Mouse (Mus musculus) cerebellum, postnatal 36 days (tissue): ENCODE data around the gene Hoxa1.

Source experiments
- DNase-seq, 2 experiments: peaks; one replicate each; pipeline ENCODE4 v3.0.0; 2021 to 2022; ENCODE audit warnings: mixed read lengths in 2 of 2

Gene Hoxa1

DNA sequence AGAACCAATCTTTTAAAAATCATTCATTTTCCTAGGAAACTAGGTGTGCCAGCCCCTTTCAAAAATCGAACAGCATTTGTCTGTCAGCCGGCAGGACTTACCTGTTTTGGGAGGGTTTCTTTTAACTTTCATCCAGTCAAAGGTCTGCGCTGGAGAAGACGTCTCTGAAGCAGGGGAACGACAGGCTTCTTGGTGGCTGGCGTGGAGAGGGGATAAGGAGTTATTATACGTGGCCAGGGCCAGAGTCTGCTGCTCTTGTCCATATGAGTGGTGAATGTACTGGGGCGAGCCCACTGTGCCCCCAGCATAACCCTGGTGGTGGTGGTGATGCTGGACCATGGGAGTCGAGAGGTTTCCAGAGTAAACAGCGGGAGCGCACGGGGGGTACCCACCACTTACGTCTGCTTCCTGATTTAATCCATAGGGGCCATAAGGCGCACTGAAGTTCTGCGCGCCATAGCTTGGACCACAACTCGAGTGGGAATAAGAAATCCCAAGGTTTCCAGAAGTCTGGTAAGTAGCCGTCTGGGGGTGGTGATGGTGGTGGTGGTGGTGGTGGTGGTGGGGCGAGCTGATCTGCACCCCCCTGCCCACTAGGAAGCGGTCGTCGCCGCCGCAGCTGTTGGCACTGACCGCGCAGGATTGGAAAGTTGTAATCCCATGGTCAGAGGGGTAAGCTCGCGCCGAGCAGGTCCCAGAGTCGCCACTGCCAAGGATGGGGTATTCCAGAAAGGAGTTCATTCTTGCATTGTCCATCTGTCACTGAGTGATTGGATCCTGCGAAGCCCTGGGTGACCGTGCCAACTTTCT is 446 bp downstream of the Hoxa1 start:
- no peak for DNase-seq

DNA sequence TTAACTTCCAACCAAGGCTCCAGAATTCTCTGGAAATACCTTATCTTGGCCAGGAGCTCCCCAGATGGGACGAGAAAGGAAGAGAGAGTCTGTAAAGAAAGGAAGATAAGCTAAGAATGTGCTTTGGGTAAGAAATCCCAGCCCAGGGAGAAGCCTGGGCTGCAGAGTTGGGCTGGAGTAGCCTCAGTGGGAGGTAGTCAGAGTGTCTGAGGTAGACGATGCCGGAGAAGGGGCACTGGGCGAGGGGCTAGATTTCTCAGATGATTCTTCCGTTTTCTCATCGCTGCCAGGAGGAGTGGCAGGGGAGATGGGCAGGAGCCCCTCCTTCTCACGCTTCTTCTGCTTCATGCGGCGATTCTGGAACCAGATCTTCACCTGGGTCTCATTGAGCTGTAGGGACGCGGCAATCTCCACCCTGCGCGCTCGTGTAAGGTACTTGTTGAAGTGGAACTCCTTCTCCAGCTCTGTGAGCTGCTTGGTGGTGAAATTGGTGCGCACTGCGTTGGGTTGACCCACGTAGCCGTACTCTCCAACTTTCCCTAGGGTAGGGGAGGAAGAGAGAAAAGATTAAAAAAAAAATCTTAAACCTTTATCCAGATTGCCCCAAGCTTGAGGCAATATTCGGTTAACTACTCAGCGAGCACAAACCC is 1.4 kb downstream of the Hoxa1 start:
- DNase-seq: no peak

GRCm38 (mm10) chr6:52155471-52155870 is 2.6 kb downstream of the Hoxa1 start:
- no peak for DNase-seq

DNA sequence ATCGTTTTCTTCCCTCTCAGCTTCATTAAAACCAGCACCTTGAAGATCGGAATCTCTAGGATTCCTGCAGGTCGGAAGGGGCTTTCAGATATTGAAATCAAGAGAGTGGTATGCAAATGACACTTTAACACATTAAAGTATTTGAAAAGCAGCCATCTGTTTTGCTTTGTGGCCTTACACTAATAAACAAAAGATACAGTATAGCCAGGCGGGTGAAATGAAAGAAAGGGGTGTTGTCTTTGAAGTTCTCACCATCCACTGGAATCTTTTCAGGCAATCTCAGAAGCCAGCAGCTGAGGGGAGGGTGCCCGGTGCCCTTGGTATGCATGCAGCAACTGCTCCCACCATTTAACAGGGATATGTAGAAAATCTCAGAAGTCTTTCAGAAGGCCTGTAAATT is 4.1 kb downstream of the Hoxa1 start:
- DNase-seq: no peak

DNA sequence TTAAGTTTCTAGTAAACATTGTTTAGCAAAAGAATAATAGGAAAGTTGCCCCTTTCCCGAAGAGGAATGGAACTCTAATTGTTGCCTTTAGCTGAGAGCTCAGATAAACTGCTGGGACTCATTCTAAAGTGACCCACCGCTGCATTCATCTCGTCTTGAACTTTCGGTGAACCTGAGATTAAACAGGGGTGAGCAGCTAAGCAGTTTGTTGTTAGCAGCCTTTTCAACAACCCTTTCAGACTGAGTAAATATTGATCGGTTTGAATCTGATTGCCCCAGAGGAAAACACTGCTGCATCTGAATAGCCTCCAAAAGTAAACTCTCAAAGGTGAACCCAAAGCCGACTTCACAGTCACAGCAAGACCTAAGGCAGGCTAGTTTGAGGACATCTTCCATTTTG is 4.8 kb downstream of the Hoxa1 start:
- DNase-seq: no peak

- DNase-seq: no peak
Observed at GRCm38 (mm10) chr6:52152226-52153193, 5.6 kb downstream of the Hoxa1 start.

DNA sequence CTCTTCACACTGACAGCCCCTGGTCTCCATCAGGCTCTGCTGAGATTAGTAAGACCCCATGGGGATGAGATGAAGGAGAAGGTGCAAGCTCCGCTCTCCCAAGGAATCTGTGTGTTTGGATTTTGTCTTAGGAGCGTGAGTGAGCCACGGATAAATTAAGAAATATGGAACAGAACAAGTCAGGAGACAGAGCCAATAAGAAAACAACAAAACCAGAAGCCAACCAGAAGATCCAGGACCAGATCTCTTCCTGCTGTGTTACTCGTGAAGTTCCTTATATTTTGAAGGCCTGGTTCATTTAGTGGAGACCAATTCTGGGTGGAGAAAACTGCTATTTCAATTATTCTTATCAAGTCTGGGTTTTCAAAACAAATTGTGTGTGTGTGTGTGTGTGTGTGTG is 6.5 kb downstream of the Hoxa1 start:
- no peak for DNase-seq

DNA sequence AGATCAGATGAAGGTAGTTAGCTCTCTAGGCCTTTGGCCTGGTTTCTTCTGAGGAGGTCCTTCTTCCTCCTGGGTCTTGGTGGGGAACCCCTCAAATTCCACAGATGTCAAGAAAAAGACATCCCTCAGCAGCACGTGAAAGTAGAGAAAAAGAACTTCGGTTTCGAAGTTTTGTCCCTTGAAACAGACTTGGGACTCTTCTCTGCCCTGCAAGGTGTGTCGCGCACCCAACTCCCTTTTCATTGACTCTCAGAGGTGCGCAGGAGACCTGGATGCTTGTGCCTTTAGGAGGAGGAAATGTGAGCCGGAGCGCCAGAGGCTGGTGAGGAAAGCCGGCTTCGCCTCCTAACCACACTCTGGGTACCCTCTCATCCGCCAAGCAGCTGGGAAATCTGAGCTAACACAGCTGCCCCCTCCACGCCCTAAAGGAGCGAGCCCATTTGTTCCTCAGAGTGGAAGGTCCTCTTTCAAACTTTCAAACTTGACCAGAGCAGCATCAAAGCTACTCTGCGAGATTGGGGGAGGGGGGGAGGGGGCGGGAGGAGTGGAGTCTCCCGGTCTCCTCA is 7.6 kb downstream of the Hoxa1 start:
- DNase-seq: no peak

- DNase-seq: no peak
Observed at GRCm38 (mm10) chr6:52139115-52139514, 19.0 kb downstream of the Hoxa1 start.

GRCm38 (mm10) chr6:52138576-52138975 is 19.5 kb downstream of the Hoxa1 start:
- DNase-seq: no peak

GRCm38 (mm10) chr6:52137841-52138535 is 20.1 kb downstream of the Hoxa1 start:
- no peak for DNase-seq

GRCm38 (mm10) chr6:52123673-52124072 is 34.4 kb downstream of the Hoxa1 start:
- DNase-seq: no peak

GRCm38 (mm10) chr6:52121173-52121572 is 36.9 kb downstream of the Hoxa1 start:
- DNase-seq: no peak

DNA sequence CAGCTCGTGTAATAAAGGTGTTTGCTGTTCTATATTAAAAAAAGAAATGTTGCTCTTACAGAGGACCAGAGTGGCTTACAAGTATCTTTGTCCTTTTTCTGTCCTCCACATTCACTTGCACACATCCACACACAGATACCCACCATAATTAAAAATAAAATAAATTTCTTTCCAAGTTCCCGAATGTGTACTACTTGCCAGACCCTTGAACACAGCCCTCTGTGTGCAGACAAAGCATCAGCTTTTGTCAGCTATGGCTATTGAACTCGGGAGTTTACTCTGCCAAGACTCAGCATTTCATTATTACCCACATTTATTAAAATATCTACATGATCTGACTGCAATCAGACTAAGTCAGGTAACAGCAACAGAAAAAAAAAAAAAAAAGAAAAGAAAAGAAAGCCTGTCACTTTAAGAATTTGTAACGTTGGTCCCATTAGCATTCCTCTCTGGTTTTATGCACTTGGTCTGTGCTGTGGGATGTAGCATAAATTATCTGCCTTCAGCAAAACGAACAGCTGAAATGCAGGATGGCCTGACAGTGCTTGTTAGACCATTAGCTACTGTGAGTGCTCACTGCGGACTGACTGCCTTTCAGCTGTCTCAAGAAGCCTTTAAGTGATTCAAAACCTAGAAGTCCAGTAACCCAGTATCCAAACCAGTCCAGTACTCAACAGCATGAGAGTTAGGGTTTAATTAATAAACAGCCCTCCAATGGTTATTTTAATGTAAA is 39.0 kb downstream of the Hoxa1 start:
- DNase-seq: no peak

- no peak for DNase-seq
Observed at GRCm38 (mm10) chr6:52115899-52116298, 42.2 kb downstream of the Hoxa1 start.

DNA sequence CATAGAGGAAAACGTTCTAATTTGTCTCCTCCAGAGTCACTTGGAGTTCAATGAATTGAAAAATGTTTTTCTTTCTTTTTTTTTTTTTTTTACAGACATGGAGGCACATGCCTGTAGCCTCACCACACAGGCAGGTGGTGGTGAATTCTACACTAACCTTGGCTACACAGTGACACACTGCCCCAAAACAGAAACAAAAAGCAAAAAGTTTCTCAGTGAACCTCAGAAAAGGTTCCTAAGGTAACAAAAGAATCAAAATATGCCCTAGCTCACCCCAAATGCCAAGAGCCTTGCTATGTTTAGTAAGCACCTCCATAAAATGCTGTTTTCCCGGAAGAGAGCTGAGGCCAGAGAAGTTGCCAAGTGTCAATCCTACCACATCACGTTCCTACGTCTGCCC is 46.3 kb downstream of the Hoxa1 start:
- DNase-seq: no peak

- DNase-seq: no peak
Observed at GRCm38 (mm10) chr6:52107400-52107799, 50.7 kb downstream of the Hoxa1 start.

DNA sequence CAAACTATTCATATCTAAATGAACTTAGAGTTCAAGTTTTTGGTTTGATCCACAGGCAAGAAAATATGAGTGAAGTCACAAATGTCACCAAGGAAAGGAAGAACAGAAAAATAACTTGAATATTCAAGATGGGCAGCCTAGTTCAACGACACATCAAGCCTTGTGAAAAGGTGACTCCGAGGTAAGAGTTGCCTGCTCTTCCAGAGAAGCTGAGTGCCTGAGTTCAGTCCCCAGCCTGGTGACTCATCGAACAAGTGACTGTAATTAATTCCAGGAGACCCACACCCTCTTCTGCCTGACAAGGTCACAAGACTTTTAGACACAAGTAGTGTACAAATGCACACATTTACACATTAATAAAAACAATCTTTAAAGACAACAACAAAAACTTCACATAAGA is 51.4 kb downstream of the Hoxa1 start:
- DNase-seq: no peak

GRCm38 (mm10) chr6:52106178-52106577 is 51.9 kb downstream of the Hoxa1 start:
- DNase-seq: no peak
